ENCODE assay signal across 9 mouse cellular contexts in genomic region chr10:75314190-75314980, GRCm38 (mm10). TPM values are rescaled to one million over a fixed set of nuclear protein-coding genes. Genes with fewer than 3 reads are reported as not detected.
DNase-seq lines count a peak whose midpoint lies in the region; ATAC-seq and TF ChIP-seq lines count a peak whose summit lies in the region.
"Had no signal": no experiment of that assay in that cellular context is flagged by ENCODE, and none has a peak within 500 bp of the region (broad histone marks: within the 10 kb centered on the region; RNA-seq: fewer than 3 reads in every experiment).

No protein-coding gene starts in this region.

- no peaks in the 10 kb centered on the region for H3K9me3 ChIP-seq in neural tube, embryonic 13.5 days
- H3K9me3 ChIP-seq in neural tube, embryonic 15.5 days (replicated peaks), result no peaks in the 10 kb centered on the region

- no peak for ATAC-seq in neural tube, embryonic 13.5 days (ENCODE audit: low read depth)
- ATAC-seq in neural tube, embryonic 15.5 days (ENCODE audit: low FRiP score), result no peak

- DNase-seq in adrenal gland, adult (ENCODE audit: inconsistent age in 2 of 2, low spot score in 1 of 2), result peak; percentile 33 to 59
- no peak for DNase-seq in adrenal gland, adult 8-10 months
- DNase-seq in kidney, adult 18-20 months, result peak; percentile 23
- DNase-seq in cerebellum, adult 2 months, result no peak
- DNase-seq in frontal cortex, postnatal 25 days (ENCODE audit: low spot score in 2 of 2), result no peak
- DNase-seq: layer of hippocampus, adult 9-11 months had no signal

- no peak overlapping the region; the same call in 1 of the 2 replicates for H3K9ac ChIP-seq in neural tube, embryonic 13.5 days
- H3K9ac ChIP-seq in neural tube, embryonic 15.5 days (replicated peaks), result no peak overlapping the region

- H3ac ChIP-seq in myocyte (ENCODE audit: control insufficient read depth, insufficient read length), result no peak overlapping the region

- 70% methylated on average over 6 of the region's 6 CpGs for WGBS in neural tube, embryonic 13.5 days
- WGBS in neural tube, embryonic 15.5 days, result 78% methylated on average over 6 of the region's 6 CpGs
- WGBS in cerebellum, adult 2 months, result 66% methylated on average over 6 of the region's 6 CpGs

- H3K4me2 ChIP-seq in neural tube, embryonic 13.5 days, result no peak overlapping the region
- no peak overlapping the region for H3K4me2 ChIP-seq in neural tube, embryonic 15.5 days
- no peak overlapping the region for H3K4me2 ChIP-seq in myocyte (ENCODE audit: low read depth)

- no peak for TF ChIP-seq CTCF in cerebellum, adult 2 months (IDR thresholded peaks at IDR 0.05; ENCODE audit: borderline replicate concordance, insufficient read depth, low read depth, low read length)

- peaks cover 48% of the 10 kb centered on the region for H3K36me3 ChIP-seq in neural tube, embryonic 13.5 days
- peaks cover 28% of the 10 kb centered on the region for H3K36me3 ChIP-seq in neural tube, embryonic 15.5 days
- H3K36me3 ChIP-seq in myocyte (ENCODE audit: control insufficient read depth, insufficient read depth), result peaks cover 8% of the 10 kb centered on the region

- H3K27ac ChIP-seq in neural tube, embryonic 13.5 days (replicated peaks), result peak overlapping the region; percentile 38; the same call in 1 of the 2 replicates
- H3K27ac ChIP-seq in neural tube, embryonic 15.5 days (replicated peaks), result no peak overlapping the region
- no peak overlapping the region for H3K27ac ChIP-seq in cerebellum, adult 2 months (ENCODE audit: insufficient read depth, low read length)

- H3K4me3 ChIP-seq in neural tube, embryonic 13.5 days, result no peak overlapping the region
- H3K4me3 ChIP-seq in neural tube, embryonic 15.5 days (replicated peaks), result no peak overlapping the region
- H3K4me3 ChIP-seq in myocyte, result no peak overlapping the region
- no peak overlapping the region for H3K4me3 ChIP-seq in cerebellum, adult 2 months (replicated peaks; ENCODE audit: insufficient read depth, low read depth, low read length)

- peaks cover 39% of the 10 kb centered on the region for H3K27me3 ChIP-seq in neural tube, embryonic 13.5 days
- peaks cover 28% of the 10 kb centered on the region for H3K27me3 ChIP-seq in neural tube, embryonic 15.5 days (replicated peaks)
- H3K27me3 ChIP-seq in myocyte (ENCODE audit: control insufficient read depth, insufficient read depth, insufficient read length), result peaks cover 6% of the 10 kb centered on the region
- no peaks in the 10 kb centered on the region; the same call in 1 of the 2 replicates for H3K27me3 ChIP-seq in cerebellum, adult 2 months (ENCODE audit: control insufficient read depth, insufficient read depth, low read length)

- no peak for TF ChIP-seq POLR2A in myocyte (IDR thresholded peaks at IDR 0.05; ENCODE audit: insufficient read length, low read depth)
- TF ChIP-seq POLR2A in cerebellum, adult 2 months (IDR thresholded peaks at IDR 0.05; ENCODE audit: borderline replicate concordance, insufficient read depth, low read length), result no peak

- H3K4me1 ChIP-seq in neural tube, embryonic 13.5 days (replicated peaks), result peaks cover 20% of the 10 kb centered on the region
- H3K4me1 ChIP-seq in neural tube, embryonic 15.5 days, result peaks cover 12% of the 10 kb centered on the region
- H3K4me1 ChIP-seq in cerebellum, adult 2 months (ENCODE audit: control insufficient read depth, insufficient read depth, low read length), result 0 out of 2 replicates have a peak, but pooled peaks cover 3% of the 10 kb centered on the region

- H3K79me2 ChIP-seq in myocyte (ENCODE audit: control insufficient read depth, insufficient read depth), result no peaks in the 10 kb centered on the region

TF ChIP-seq in myocyte, 11 proteins besides CTCF, POLR2A, EP300 and RAD21:
- peak; percentile 1 for TF ChIP-seq POLR2AphosphoS2 (IDR thresholded peaks at IDR 0.05; ENCODE audit: insufficient read length, low read depth)
- peak in 2 of 3 experiments; percentile 67 to 84 for TF ChIP-seq MYOG (IDR thresholded peaks at IDR 0.05; ENCODE audit: control insufficient read depth in 1 of 3, insufficient read depth in 1 of 3, insufficient read length in 2 of 3, low read depth in 2 of 3)
- no peak for TF ChIP-seq CEBPB (IDR thresholded peaks at IDR 0.05; ENCODE audit: insufficient read depth, poor library complexity, severe bottlenecking)
- TF ChIP-seq MYOD1 (IDR thresholded peaks at IDR 0.05; ENCODE audit: control insufficient read depth in 1 of 3, insufficient read length in 2 of 3, low read depth in 2 of 3), result peak; percentile 61 to 86 (median 67)
- TF ChIP-seq E2F4 (IDR thresholded peaks at IDR 0.05; ENCODE audit: insufficient read depth), result no peak
- TF ChIP-seq REST (IDR thresholded peaks at IDR 0.05; ENCODE audit: insufficient read depth, insufficient read length), result no peak
- no peak for TF ChIP-seq MAX (IDR thresholded peaks at IDR 0.05; ENCODE audit: low read depth)
- TF ChIP-seq TCF12 (IDR thresholded peaks at IDR 0.05; ENCODE audit: insufficient read depth, poor library complexity, severe bottlenecking), result peak; percentile 54
- no peak for TF ChIP-seq SRF (IDR thresholded peaks at IDR 0.05; ENCODE audit: control insufficient read depth, insufficient read length, low read depth)
- no peak for TF ChIP-seq TCF3 (IDR thresholded peaks at IDR 0.05; ENCODE audit: insufficient read length, low read depth)
- TF ChIP-seq USF1 (IDR thresholded peaks at IDR 0.05; ENCODE audit: low read depth), result no peak

RNA-seq across cellular contexts. Expression of gene Adora2a, which starts 2.3 kb away (rescaled TPM):
- 1 to 10 TPM; 1.6 to 5.2 (median 2.4) TPM for total RNA-seq in adrenal gland, adult 8-10 months (2022)
- 4.4 and 4.9 TPM in 2 replicates for polyA plus RNA-seq in neural tube, embryonic 13.5 days (2015; fragmentation: Nextera tagmentation; extraction: Ambion mirVana)
- 3.3 and 4.6 TPM in 2 replicates for polyA plus RNA-seq in neural tube, embryonic 15.5 days (2015; fragmentation: Nextera tagmentation; extraction: Ambion mirVana)
- 1.3 TPM for polyA plus RNA-seq in myocyte (2012; fragmentation: generic; extraction: Trizol)
- polyA plus RNA-seq in cerebellum, adult 2 months (2012; rRNA removed), result 2.5 and 3.1 TPM in 2 replicates

Comparison
In these comparisons a context has a peak if more than half of its experiments do, and no peak if none do; other contexts are left out.
1. DNase-seq: peak in adrenal gland, adult (2 of 2) and kidney, adult 18-20 months (single experiment); none in adrenal gland, adult 8-10 months (single experiment), cerebellum, adult 2 months (0 of 2) and frontal cortex, postnatal 25 days (0 of 2).